Mouse (Mus musculus): ENCODE measurements at regions not wholly inside any gene's neighbourhood (a gene's known extent, or its start where the extent isn't known, plus 50 kb on each side); places are given as distances from the start of the nearest gene placed in this dataset.

GRCm38 (mm10) chr5:50697588-50697987 lies 638.8 kb upstream of the Adgra3 start:
- Histone ChIP-seq H3K4me1 (ENCODE audit: control insufficient read depth in 1 of 2, insufficient read depth in 2 of 2, low read length in 2 of 2) (no peaks in the 10 kb centered on the region), H3K9me3 (replicated peaks; ENCODE audit: insufficient read depth, low read length) (no peaks in the 10 kb centered on the region), H3K27me3 (ENCODE audit: control insufficient read depth in 1 of 2, insufficient read depth in 2 of 2, low read length in 2 of 2) (no peaks in the 10 kb centered on the region), H3K79me2 (ENCODE audit: control insufficient read depth, insufficient read depth, low read length, poor library complexity) (no peaks in the 10 kb centered on the region), H3K27ac (ENCODE audit: control insufficient read depth, low read depth, low read length) (no peak overlapping the region), H3K36me3 (ENCODE audit: control insufficient read depth in 1 of 2, insufficient read depth in 2 of 2, low read length in 2 of 2) (no peaks in the 10 kb centered on the region), H3K4me3 (ENCODE audit: control insufficient read depth in 1 of 2, insufficient read depth in 1 of 2, low read depth in 2 of 2, low read length in 2 of 2) (no peak overlapping the region), H3K9ac (ENCODE audit: control insufficient read depth, low read depth, low read length, poor library complexity, severe bottlenecking) (no peak overlapping the region)
- DNase-seq (ENCODE audit: low read depth, low spot score): no peak
- TF ChIP-seq UBTF (IDR thresholded peaks at IDR 0.05; ENCODE audit: borderline replicate concordance, insufficient read depth, low read depth, low read length) (no peak), ZC3H11A (IDR thresholded peaks at IDR 0.05; ENCODE audit: low read depth, low read length) (no peak), SIN3A (IDR thresholded peaks at IDR 0.05; ENCODE audit: low read length) (no peak)

GRCm38 (mm10) chr5:50688362-50688761 lies 629.6 kb upstream of the Adgra3 start:
- no peak overlapping the region for H3K9ac ChIP-seq (ENCODE audit: control insufficient read depth, low read depth, low read length, poor library complexity, severe bottlenecking)
- H3K79me2 ChIP-seq (ENCODE audit: control insufficient read depth, insufficient read depth, low read length, poor library complexity): no peaks in the 10 kb centered on the region
- no peak overlapping the region for H3K27ac ChIP-seq (ENCODE audit: control insufficient read depth, low read depth, low read length)
- no peaks in the 10 kb centered on the region for H3K9me3 ChIP-seq (replicated peaks; ENCODE audit: insufficient read depth, low read length)
- H3K4me1 ChIP-seq (ENCODE audit: control insufficient read depth in 1 of 2, insufficient read depth in 2 of 2, low read length in 2 of 2): no peaks in the 10 kb centered on the region
- H3K27me3 ChIP-seq (ENCODE audit: control insufficient read depth in 1 of 2, insufficient read depth in 2 of 2, low read length in 2 of 2): no peaks in the 10 kb centered on the region
- no peak for DNase-seq (ENCODE audit: low read depth, low spot score)
- H3K4me3 ChIP-seq (ENCODE audit: control insufficient read depth in 1 of 2, insufficient read depth in 1 of 2, low read depth in 2 of 2, low read length in 2 of 2): no peak overlapping the region
- H3K36me3 ChIP-seq (ENCODE audit: control insufficient read depth in 1 of 2, insufficient read depth in 2 of 2, low read length in 2 of 2): no peaks in the 10 kb centered on the region
- TF ChIP-seq ZKSCAN1 (IDR thresholded peaks at IDR 0.05; ENCODE audit: low read depth, low read length) (no peak), JUND (IDR thresholded peaks at IDR 0.05; ENCODE audit: low read depth, low read length) (no peak)

GRCm38 (mm10) chr5:50683966-50684365 lies 625.2 kb upstream of the Adgra3 start:
- no peak for DNase-seq (ENCODE audit: low read depth, low spot score)
- TF ChIP-seq KAT2A (conservative IDR thresholded peaks at IDR 0.05; ENCODE audit: low read depth, low read length) (no peak), TBP (IDR thresholded peaks at IDR 0.05; ENCODE audit: low read depth, low read length) (no peak), ZMIZ1 (IDR thresholded peaks at IDR 0.05; ENCODE audit: low read depth, low read length) (no peak), TCF12 (IDR thresholded peaks at IDR 0.05; ENCODE audit: low read depth, low read length) (no peak), BHLHE40 (IDR thresholded peaks at IDR 0.05; ENCODE audit: borderline replicate concordance, low read depth, low read length) (no peak), SMC3 (IDR thresholded peaks at IDR 0.05; ENCODE audit: low read depth, low read length) (no peak), ZNF384 (IDR thresholded peaks at IDR 0.05; ENCODE audit: low read depth, low read length) (no peak), NELFE (IDR thresholded peaks at IDR 0.05; ENCODE audit: low read depth, low read length) (no peak), ETS1 (IDR thresholded peaks at IDR 0.05; ENCODE audit: low read depth, low read length) (no peak), EP300 (IDR thresholded peaks at IDR 0.05; ENCODE audit: low read depth in 1 of 2, low read length in 2 of 2) (no peak), ZKSCAN1 (IDR thresholded peaks at IDR 0.05; ENCODE audit: low read depth, low read length) (no peak)
- Histone ChIP-seq H3K4me3 (ENCODE audit: control insufficient read depth in 1 of 2, insufficient read depth in 1 of 2, low read depth in 2 of 2, low read length in 2 of 2) (no peak overlapping the region), H3K27ac (ENCODE audit: control insufficient read depth, low read depth, low read length) (no peak overlapping the region), H3K9me3 (replicated peaks; ENCODE audit: insufficient read depth, low read length) (no peaks in the 10 kb centered on the region), H3K4me1 (ENCODE audit: control insufficient read depth in 1 of 2, insufficient read depth in 2 of 2, low read length in 2 of 2) (no peaks in the 10 kb centered on the region), H3K27me3 (ENCODE audit: control insufficient read depth in 1 of 2, insufficient read depth in 2 of 2, low read length in 2 of 2) (no peaks in the 10 kb centered on the region), H3K36me3 (ENCODE audit: control insufficient read depth in 1 of 2, insufficient read depth in 2 of 2, low read length in 2 of 2) (no peaks in the 10 kb centered on the region), H3K79me2 (ENCODE audit: control insufficient read depth, insufficient read depth, low read length, poor library complexity) (no peaks in the 10 kb centered on the region), H3K9ac (ENCODE audit: control insufficient read depth, low read depth, low read length, poor library complexity, severe bottlenecking) (no peak overlapping the region)
